Mouse (Mus musculus) urinary bladder, postnatal 14 days (tissue): ENCODE measurements at regions not wholly inside any gene's neighbourhood (a gene's known extent, or its start where the extent isn't known, plus 50 kb on each side); places are given as distances from the start of the nearest gene placed in this dataset.

ENCODE experiments used
- DNase-seq: peaks from one replicate; pipeline ENCODE4 v3.0.0; 2021; ENCODE audit warnings: low spot score

DNA sequence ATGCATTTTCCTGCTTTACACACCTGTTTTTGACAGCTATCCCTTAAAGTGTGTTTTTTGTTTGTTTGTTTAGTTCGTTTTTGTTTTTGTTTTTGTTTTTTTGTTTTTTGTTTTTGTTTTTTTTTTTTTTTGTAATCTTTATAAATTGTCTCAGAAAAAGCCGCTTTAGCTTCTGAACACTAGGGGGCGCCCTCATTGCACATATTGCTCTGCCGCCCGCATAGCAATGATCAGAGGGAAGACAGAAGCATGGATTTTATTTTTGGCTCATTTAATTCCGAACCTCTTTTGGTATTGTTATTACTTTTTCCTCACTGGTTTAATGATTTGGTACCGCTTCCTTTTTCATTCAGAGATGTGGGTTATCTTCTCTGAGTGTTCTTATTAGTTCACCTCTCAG, 569.9 kb upstream of the Gm10800 start:
- DNase-seq = peak; percentile 36
